Mouse (Mus musculus): ENCODE data around the gene Slc25a44.

Slc25a44 gene

DNA sequence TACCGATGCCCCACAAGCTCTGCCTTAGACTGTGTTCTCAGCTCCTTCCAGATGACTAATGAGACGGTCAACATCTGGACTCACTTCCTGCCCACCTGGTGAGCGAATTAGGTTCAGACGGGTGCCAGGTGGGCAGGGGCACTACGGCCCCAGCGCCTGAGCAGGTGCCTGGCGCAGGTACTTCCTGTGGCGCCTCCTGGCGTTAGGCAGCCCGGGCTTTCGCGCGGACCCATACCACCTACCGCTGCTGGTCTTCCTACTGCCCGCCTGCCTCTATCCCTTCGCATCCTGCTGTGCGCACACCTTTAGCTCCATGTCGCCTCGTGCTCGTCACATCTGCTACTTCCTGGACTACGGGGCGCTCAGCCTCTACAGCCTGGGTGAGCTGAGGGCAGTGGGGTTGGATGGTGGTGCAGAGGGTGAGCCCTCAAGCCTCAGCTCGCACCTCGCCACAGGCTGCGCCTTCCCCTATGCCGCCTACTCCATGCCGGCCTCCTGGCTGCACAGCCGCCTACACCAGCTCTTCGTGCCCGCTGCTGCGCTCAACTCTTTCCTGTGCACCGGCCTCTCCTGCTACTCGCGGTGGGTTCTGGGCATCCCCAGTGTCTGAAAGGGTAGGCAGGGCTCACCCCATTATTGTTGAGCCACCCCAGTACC is 59.1 kb downstream of the Slc25a44 start:
- no peak for DNase-seq (ENCODE audit: low spot score)

DNA sequence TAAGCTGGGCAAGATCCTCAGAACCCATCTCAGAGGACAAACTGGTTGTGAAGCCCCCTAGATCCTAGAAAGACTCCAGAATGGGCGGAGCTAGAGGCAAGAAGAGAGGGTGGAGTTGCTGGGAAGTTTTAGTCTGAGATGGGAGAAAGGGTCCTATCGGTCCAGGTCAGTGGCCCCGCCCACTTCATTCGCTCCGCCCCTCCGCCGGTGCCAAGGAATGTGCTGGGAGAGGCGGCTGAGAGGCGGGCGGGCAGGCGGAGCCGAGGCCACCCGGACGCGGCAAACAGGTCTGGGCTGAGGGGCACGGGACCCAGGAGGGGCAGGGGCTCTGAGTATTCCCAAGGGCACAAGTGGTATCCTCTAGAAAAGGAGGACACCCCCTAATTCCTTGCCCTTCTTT is 60.6 kb downstream of the Slc25a44 start, which contains the start of gene Paqr6:
Paqr6 (plus strand) TSS at position 248 of the 400 bp plus-strand sequence.
- DNase-seq (ENCODE audit: low spot score): no peak

DNA sequence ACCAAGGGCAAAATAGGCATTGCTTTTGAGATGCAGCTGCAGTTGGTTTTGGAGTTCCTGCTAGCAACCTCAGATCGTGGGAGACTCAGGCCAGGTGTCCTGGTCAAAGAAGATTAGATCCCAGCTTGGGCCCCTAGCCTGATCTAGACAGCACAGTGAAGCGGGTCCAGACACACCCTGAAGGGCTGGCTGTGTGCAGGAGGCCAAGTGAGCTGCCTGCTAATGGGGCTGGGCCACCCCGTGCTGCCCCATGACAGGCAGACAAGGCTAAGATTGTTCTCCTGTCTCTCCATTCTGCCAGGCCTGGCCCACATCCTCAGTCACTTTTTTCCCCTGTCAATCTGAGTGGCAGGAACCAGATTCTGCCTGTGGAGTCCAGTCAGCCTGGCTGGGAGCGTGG is 61.2 kb downstream of the Slc25a44 start:
- no peak for DNase-seq (ENCODE audit: low spot score)

DNA sequence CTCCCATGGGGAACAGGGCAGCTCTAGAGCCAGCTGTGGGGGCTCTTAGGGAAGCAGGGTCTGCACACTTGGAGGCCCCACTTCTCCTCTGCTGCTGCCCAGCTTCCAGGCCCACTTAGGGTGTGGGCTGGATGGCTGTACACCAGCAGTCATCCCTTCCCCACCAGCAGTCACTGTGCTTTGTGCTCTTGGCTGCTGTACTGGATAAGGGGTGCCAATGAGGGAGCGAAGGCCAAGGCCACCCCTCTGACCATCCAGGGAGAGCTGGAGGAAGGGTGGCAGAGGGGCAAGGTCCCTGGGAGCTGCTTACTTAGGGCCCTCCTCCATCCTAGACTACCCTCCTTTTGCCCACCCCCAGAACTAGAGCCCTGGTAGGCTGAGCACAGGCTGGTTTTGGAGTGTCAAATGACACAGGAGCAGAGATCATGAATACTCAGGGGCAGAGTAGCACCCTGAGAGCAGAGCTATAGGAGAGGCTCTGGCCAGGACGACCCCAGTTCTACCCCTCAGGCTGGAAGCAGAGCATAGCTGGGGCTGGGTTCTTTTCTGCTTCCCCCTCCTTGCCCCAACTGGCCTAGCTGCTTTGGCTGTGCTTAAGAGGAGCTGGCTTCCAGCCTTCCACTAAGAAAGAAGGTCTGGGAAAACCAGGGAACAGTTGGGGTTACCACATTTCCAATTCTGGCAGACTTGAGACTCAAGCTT is 63.2 kb downstream of the Slc25a44 start:
- DNase-seq (ENCODE audit: low spot score): no peak

DNA sequence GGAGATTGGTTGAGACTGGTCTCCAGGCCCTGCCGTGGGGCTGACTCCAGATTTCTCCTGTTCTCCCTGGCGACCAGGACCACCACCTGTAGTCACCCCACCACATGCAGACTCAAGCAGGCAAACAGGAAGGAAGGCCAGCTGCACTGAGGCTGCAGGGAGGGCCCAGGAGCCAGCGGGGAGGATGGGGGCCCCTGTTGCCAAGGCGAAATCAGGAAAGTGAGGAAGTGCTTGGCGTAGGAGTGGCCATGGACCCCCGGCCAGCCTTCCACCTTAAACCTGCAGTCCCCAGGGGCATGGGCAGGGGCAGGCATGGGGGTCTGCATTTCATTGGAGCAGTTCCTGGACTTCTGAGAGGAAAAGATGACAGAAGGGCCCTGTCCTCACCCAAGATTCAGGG is 63.8 kb downstream of the Slc25a44 start:
- DNase-seq (ENCODE audit: low spot score): no peak

Data from layer of hippocampus, adult 9-10 months (tissue).